In the genomic region with DNA sequence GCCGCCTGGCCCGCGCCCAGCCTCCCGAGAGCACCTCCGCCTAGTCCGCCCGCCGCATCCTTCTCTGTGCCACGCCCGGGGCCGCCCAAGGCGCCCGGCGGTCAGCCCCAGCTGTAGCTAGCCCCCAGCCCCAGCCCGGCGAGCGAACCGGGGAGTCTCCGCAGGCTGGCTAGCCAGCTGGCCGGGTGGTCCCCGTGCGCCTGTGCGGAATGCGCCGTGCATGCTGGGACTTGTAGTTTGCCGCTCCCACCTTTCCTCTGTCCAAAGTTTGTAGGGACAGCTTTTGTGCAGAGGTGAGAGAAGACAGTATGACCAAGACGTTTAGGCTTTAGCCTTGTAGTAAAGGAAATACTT, we compare ENCODE assay signal across 9 mouse cellular contexts. TPM values are rescaled to one million over a fixed set of nuclear protein-coding genes. Genes with fewer than 3 reads are reported as not detected.
A peak's percentile ranks its signal among the peaks of the same experiment; 100 is the strongest.
DNase-seq lines count a peak whose midpoint lies in the region; ATAC-seq and TF ChIP-seq lines count a peak whose summit lies in the region.
"Had no signal": no experiment of that assay in that cellular context is flagged by ENCODE, and none has a peak within 500 bp of the region (broad histone marks: within the 10 kb centered on the region; RNA-seq: fewer than 3 reads in every experiment).

Gene Arhgap44, minus strand, starts transcription at position 195 of the 354 bp plus-strand sequence.

- peak within 1 kb of the TSS; percentile 88 for H3K9ac ChIP-seq in hindbrain, embryonic 12.5 days
- peak within 1 kb of the TSS; percentile 63 for H3K9ac ChIP-seq in lung, postnatal 0 days (replicated peaks; ENCODE audit: low read depth)

- H3K4me2 ChIP-seq in hindbrain, embryonic 12.5 days (replicated peaks): peak within 1 kb of the TSS; percentile 94
- H3K4me2 ChIP-seq in lung, postnatal 0 days (replicated peaks; ENCODE audit: low read depth, low read length): peak within 1 kb of the TSS; percentile 89

- peak within 1 kb of the TSS; percentile 89 for H3K4me3 ChIP-seq in hindbrain, embryonic 12.5 days
- H3K4me3 ChIP-seq in lung, postnatal 0 days (ENCODE audit: low read depth, low read length): peak within 1 kb of the TSS; percentile 71

- WGBS in hindbrain, embryonic 12.5 days: under 1% methylated on average over 24 of the region's 27 CpGs
- WGBS in lung, postnatal 0 days: under 1% methylated on average over 27 of the region's 27 CpGs

- peak within 1 kb of the TSS; percentile 75 for H3K27ac ChIP-seq in hindbrain, embryonic 12.5 days
- peak within 1 kb of the TSS; percentile 88 for H3K27ac ChIP-seq in lung, postnatal 0 days (ENCODE audit: low read length)

- no peaks in the 10 kb centered on the region for H3K36me3 ChIP-seq in hindbrain, embryonic 12.5 days
- no peaks in the 10 kb centered on the region for H3K36me3 ChIP-seq in lung, postnatal 0 days (ENCODE audit: insufficient read depth, low read length)

- peaks cover 14% of the 10 kb centered on the region for H3K27me3 ChIP-seq in hindbrain, embryonic 12.5 days
- H3K27me3 ChIP-seq in lung, postnatal 0 days (replicated peaks; ENCODE audit: insufficient read depth, low read length): no peaks in the 10 kb centered on the region

- no peaks in the 10 kb centered on the region for H3K9me3 ChIP-seq in hindbrain, embryonic 12.5 days (replicated peaks)
- no peaks in the 10 kb centered on the region for H3K9me3 ChIP-seq in lung, postnatal 0 days (ENCODE audit: low read length)

- peak; percentile 97 for ATAC-seq in hindbrain, embryonic 12.5 days (ENCODE audit: low FRiP score)
- ATAC-seq in lung, postnatal 0 days: peak; percentile 79

- H3K4me1 ChIP-seq in hindbrain, embryonic 12.5 days: peaks cover 7% of the 10 kb centered on the region
- 0 out of 2 replicates have a peak, but pooled peaks cover 5% of the 10 kb centered on the region for H3K4me1 ChIP-seq in lung, postnatal 0 days (ENCODE audit: insufficient read depth, low read depth, low read length)

- no peak for TF ChIP-seq EP300 in lung, postnatal 0 days (IDR thresholded peaks at IDR 0.05)

- DNase-seq in WW6 (ENCODE audit: low read depth, low spot score): peak; percentile 57
- DNase-seq in cerebellum, adult 9-10 months: peak; percentile 75
- DNase-seq in frontal cortex, postnatal 10 days (ENCODE audit: low spot score in 2 of 2): peak; percentile 39 to 75
- DNase-seq in layer of hippocampus, postnatal 25 days (ENCODE audit: extremely low spot score in 1 of 2, low spot score in 1 of 2): peak; percentile 68 to 71
- peak; percentile 69 for DNase-seq in lung, postnatal 0 days (ENCODE audit: low spot score)
- DNase-seq in right cerebral cortex, postnatal 10 days (ENCODE audit: low spot score in 2 of 2): peak; percentile 85 to 87
- DNase-seq in spleen, postnatal 36 days (ENCODE audit: low spot score in 2 of 2): no peak

- TF ChIP-seq CTCF in lung, postnatal 0 days (IDR thresholded peaks at IDR 0.05): no peak

RNA-seq across cellular contexts. Expression of gene Arhgap44, which starts in this region (rescaled TPM):
- 6.8 and 7.3 TPM in 2 replicates for polyA plus RNA-seq in hindbrain, embryonic 12.5 days (2016; fragmentation: Nextera tagmentation; extraction: Ambion mirVana)
- 100 to 1,000 TPM; 118 to 123 TPM for total RNA-seq in layer of hippocampus, postnatal 25 days (2021)
- 31.2 and 33.7 TPM in 2 replicates for polyA plus RNA-seq in lung, postnatal 0 days (2015; fragmentation: Nextera tagmentation; extraction: Ambion mirVana)
- total RNA-seq: common myeloid progenitor, adult 5-6 weeks had no signal

Comparison
In these comparisons a context has a peak if more than half of its experiments do, and no peak if none do; other contexts are left out.
1. DNase-seq: peak in WW6 (single experiment), cerebellum, adult 9-10 months (single experiment), frontal cortex, postnatal 10 days (2 of 2), layer of hippocampus, postnatal 25 days (2 of 2), lung, postnatal 0 days (single experiment) and right cerebral cortex, postnatal 10 days (2 of 2); none in spleen, postnatal 36 days (0 of 2).